Mouse (Mus musculus) CH12.LX (cell line): Measurements from ENCODE around the gene Slc38a3.

Source experiments
- CTCF ChIP-seq, 2 experiments: IDR thresholded peaks in 1 of 2; conservative IDR thresholded peaks in 1 of 2; 2 replicates each; pipeline ENCODE4 v1.5.1; 2011 to 2012; ENCODE audit warnings: low read depth in 2 of 2, low read length in 2 of 2, improper control_type of control experiment in 1 of 2, inconsistent platforms in 1 of 2, mild to moderate bottlenecking in 1 of 2, moderate library complexity in 1 of 2
- HCFC1 ChIP-seq: IDR thresholded peaks from 2 replicates; pipeline ENCODE4 v1.6.1; 2012; ENCODE audit warnings: low read depth, mild to moderate bottlenecking, inconsistent platforms, low read length, improper control_type of control experiment
- MAX ChIP-seq: IDR thresholded peaks from 2 replicates; pipeline ENCODE4 v1.6.1; 2011; ENCODE audit warnings: low read length, improper control_type of control experiment
- NELFE ChIP-seq: IDR thresholded peaks from 2 replicates; pipeline ENCODE4 v1.6.1; 2011; ENCODE audit warnings: low read depth, low read length, improper control_type of control experiment
- POLR2A ChIP-seq: IDR thresholded peaks from 2 replicates; pipeline ENCODE4 v1.6.1; 2011; ENCODE audit warnings: low read depth, mild to moderate bottlenecking, improper control_type of control experiment, low read length
- POLR2AphosphoS2 ChIP-seq: IDR thresholded peaks from 2 replicates; pipeline ENCODE4 v1.6.1; 2011; ENCODE audit warnings: low read depth, low read length, improper control_type of control experiment
- SMC3 ChIP-seq: IDR thresholded peaks from 2 replicates; pipeline ENCODE4 v1.6.1; 2011; ENCODE audit warnings: low read depth, low read length, improper control_type of control experiment
- USF1 ChIP-seq: IDR thresholded peaks from 2 replicates; pipeline ENCODE4 v1.6.1; 2014; ENCODE audit warnings: low read depth, mild to moderate bottlenecking, inconsistent platforms, low read length, improper control_type of control experiment
- ZMIZ1 ChIP-seq: IDR thresholded peaks from 2 replicates; pipeline ENCODE4 v1.6.1; 2012; ENCODE audit warnings: low read depth, mild to moderate bottlenecking, inconsistent platforms, low read length, improper control_type of control experiment

DNA sequence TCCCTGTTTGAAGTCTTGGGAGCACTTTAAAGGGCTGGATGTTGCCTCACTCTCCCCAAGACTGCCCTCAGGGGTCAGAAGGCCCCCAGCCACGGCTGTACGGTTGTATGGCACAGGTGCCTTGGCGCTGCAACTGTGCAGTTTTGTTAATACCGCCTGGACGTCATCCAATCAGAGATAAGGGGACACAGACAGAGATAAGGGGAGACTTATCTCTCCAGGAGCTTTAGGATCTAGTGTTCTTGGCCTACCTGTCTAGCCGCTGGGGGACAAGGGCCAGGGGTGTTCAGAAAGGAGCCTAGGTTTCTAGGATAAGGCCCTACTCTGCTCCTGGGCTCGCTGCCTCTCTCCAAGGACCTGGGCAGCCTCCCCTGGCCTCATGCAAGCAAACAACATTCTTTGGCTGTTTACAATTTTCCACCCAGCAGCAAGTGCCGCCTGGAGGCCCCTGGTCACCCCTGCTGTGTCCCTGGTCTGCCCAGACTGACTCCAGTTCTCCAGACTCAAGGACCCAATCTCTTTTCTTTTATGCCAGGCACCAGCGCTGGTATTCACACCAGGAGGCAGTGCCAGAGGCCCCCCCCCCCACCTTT lies 61.6 kb downstream of the Slc38a3 start:
- TF ChIP-seq POLR2A (no peak), SMC3 (no peak), HCFC1 (no peak), ZMIZ1 (no peak), CTCF (conservative IDR thresholded peaks at IDR 0.05 in 1 of 2, IDR thresholded peaks at IDR 0.05 in 1 of 2; ENCODE audit: low read depth in 2 of 2, low read length in 2 of 2) (no peak), MAX (no peak), NELFE (no peak), USF1 (no peak), POLR2AphosphoS2 (no peak)
